ENCODE assay signal across 28 mouse cellular contexts in genomic region chr7:34971826-34972225, GRCm38 (mm10). TPM values are rescaled to one million over a fixed set of nuclear protein-coding genes. Genes with fewer than 3 reads are reported as not detected.
DNase-seq lines count a peak whose midpoint lies in the region; ATAC-seq and TF ChIP-seq lines count a peak whose summit lies in the region.
"Had no signal": no experiment of that assay in that cellular context is flagged by ENCODE, and none has a peak within 500 bp of the region (broad histone marks: within the 10 kb centered on the region; RNA-seq: fewer than 3 reads in every experiment).

No protein-coding gene starts in this region.

- no peak overlapping the region for H3K9ac ChIP-seq in hindbrain, postnatal 0 days (replicated peaks; ENCODE audit: low read length)
- H3K9ac ChIP-seq in hindbrain, embryonic 11.5 days (ENCODE audit: low read depth, low read length), result no peak overlapping the region
- H3K9ac ChIP-seq in limb, embryonic 11.5 days (ENCODE audit: low read length), result no peak overlapping the region
- no peak overlapping the region for H3K9ac ChIP-seq in neural tube, embryonic 15.5 days (replicated peaks)
- H3K9ac ChIP-seq: embryonic facial prominence, embryonic 12.5 days; forebrain, embryonic 12.5 days; heart, embryonic 15.5 days; liver, embryonic 15.5 days; lung, embryonic 15.5 days had no signal

- ATAC-seq in hindbrain, postnatal 0 days, result no peak
- no peak for ATAC-seq in hindbrain, embryonic 11.5 days (ENCODE audit: low FRiP score)
- no peak for ATAC-seq in limb, embryonic 11.5 days (ENCODE audit: insufficient number of reproducible peaks, low FRiP score, low TSS enrichment, low read depth)
- no peak for ATAC-seq in neural tube, embryonic 15.5 days (ENCODE audit: low FRiP score)
- ATAC-seq: inflammation-experienced regulatory T-cells, adult 6 months; Patski had no signal

- no peaks in the 10 kb centered on the region for H3K4me1 ChIP-seq in hindbrain, postnatal 0 days (ENCODE audit: insufficient read depth, low read length)
- H3K4me1 ChIP-seq in hindbrain, embryonic 11.5 days (replicated peaks; ENCODE audit: control insufficient read depth, insufficient read depth, low read length), result no peaks in the 10 kb centered on the region
- peaks cover 23% of the 10 kb centered on the region for H3K4me1 ChIP-seq in limb, embryonic 11.5 days (ENCODE audit: control insufficient read depth, insufficient read depth, low read length)
- peaks cover 38% of the 10 kb centered on the region for H3K4me1 ChIP-seq in neural tube, embryonic 15.5 days

- no peak for DNase-seq in hindbrain, postnatal 0 days (ENCODE audit: low spot score)
- DNase-seq in hindbrain, embryonic 11.5 days (ENCODE audit: low spot score), result no peak
- peak; percentile 55 for DNase-seq in forelimb bud, embryonic 11.5 days (ENCODE audit: low read depth, low spot score)
- DNase-seq in limb, embryonic 11.5 days (ENCODE audit: low spot score), result peak; percentile 63
- no peak for DNase-seq in ovary, postnatal 36 days (ENCODE audit: low spot score)
- no peak for DNase-seq in cerebellum, adult 11 months
- DNase-seq: B cell, adult 2 months; cerebellum, adult 11-12 months; cerebellum, postnatal 25 days; gastrocnemius, adult 2 months; heart, postnatal 4 days; kidney, adult 18-20 months; kidney, postnatal 14 days; liver; lung, postnatal 36 days; right cerebral cortex, postnatal 25 days; thymus, postnatal 14 days had no signal

- no peaks in the 10 kb centered on the region for H3K9me3 ChIP-seq in hindbrain, postnatal 0 days (ENCODE audit: low read length)
- H3K9me3 ChIP-seq in hindbrain, embryonic 11.5 days (ENCODE audit: control insufficient read depth, low read length), result no peaks in the 10 kb centered on the region
- no peaks in the 10 kb centered on the region for H3K9me3 ChIP-seq in limb, embryonic 11.5 days (ENCODE audit: control insufficient read depth, low read length)
- no peaks in the 10 kb centered on the region for H3K9me3 ChIP-seq in neural tube, embryonic 15.5 days (replicated peaks)
- H3K9me3 ChIP-seq: embryonic facial prominence, embryonic 12.5 days; forebrain, embryonic 12.5 days; G1E; heart, embryonic 15.5 days; liver, embryonic 15.5 days; lung, embryonic 15.5 days had no signal

- WGBS in hindbrain, postnatal 0 days, result 61% methylated on average over 10 of the region's 10 CpGs
- 77% methylated on average over 10 of the region's 10 CpGs for WGBS in hindbrain, embryonic 11.5 days
- 19% methylated on average over 10 of the region's 10 CpGs for WGBS in limb, embryonic 11.5 days
- WGBS in neural tube, embryonic 15.5 days, result 21% methylated on average over 10 of the region's 10 CpGs

- no peaks in the 10 kb centered on the region for H3K27me3 ChIP-seq in hindbrain, postnatal 0 days (ENCODE audit: insufficient read depth, low read length)
- no peaks in the 10 kb centered on the region for H3K27me3 ChIP-seq in hindbrain, embryonic 11.5 days (ENCODE audit: control insufficient read depth, insufficient read depth, low read length)
- no peaks in the 10 kb centered on the region for H3K27me3 ChIP-seq in limb, embryonic 11.5 days (ENCODE audit: control insufficient read depth, insufficient read depth, low read length)
- no peaks in the 10 kb centered on the region for H3K27me3 ChIP-seq in neural tube, embryonic 15.5 days (replicated peaks)
- H3K27me3 ChIP-seq: CH12.LX; embryonic facial prominence, embryonic 12.5 days; forebrain, embryonic 12.5 days; heart, embryonic 15.5 days; liver, embryonic 15.5 days; lung, embryonic 15.5 days; megakaryocyte, embryonic 14.5 days; Patski had no signal

- H3K4me3 ChIP-seq in hindbrain, postnatal 0 days (ENCODE audit: low read length), result no peak overlapping the region
- H3K4me3 ChIP-seq in hindbrain, embryonic 11.5 days (ENCODE audit: low read depth, low read length), result no peak overlapping the region
- no peak overlapping the region for H3K4me3 ChIP-seq in limb, embryonic 11.5 days (ENCODE audit: low read depth, low read length)
- H3K4me3 ChIP-seq in neural tube, embryonic 15.5 days (replicated peaks), result no peak overlapping the region
- H3K4me3 ChIP-seq: embryonic facial prominence, embryonic 12.5 days; forebrain, embryonic 12.5 days; gastrocnemius, adult 2 months; heart, embryonic 15.5 days; liver, embryonic 15.5 days; lung, embryonic 15.5 days; megakaryocyte, embryonic 14.5 days had no signal

- H3K27ac ChIP-seq in hindbrain, postnatal 0 days, result no peak overlapping the region
- H3K27ac ChIP-seq in hindbrain, embryonic 11.5 days (ENCODE audit: low read depth, low read length), result no peak overlapping the region
- no peak overlapping the region for H3K27ac ChIP-seq in limb, embryonic 11.5 days (replicated peaks; ENCODE audit: low read depth, low read length)
- H3K27ac ChIP-seq in neural tube, embryonic 15.5 days (replicated peaks), result peak overlapping the region; percentile 45; the same call in 1 of the 2 replicates
- H3K27ac ChIP-seq: embryonic facial prominence, embryonic 12.5 days; gastrocnemius, adult 2 months; liver, embryonic 15.5 days; lung, embryonic 15.5 days had no signal

- 0 out of 2 replicates have a peak, but pooled peaks cover 3% of the 10 kb centered on the region for H3K36me3 ChIP-seq in hindbrain, postnatal 0 days (ENCODE audit: insufficient read depth, low read length)
- H3K36me3 ChIP-seq in hindbrain, embryonic 11.5 days (ENCODE audit: control insufficient read depth, insufficient read depth, low read length), result no peaks in the 10 kb centered on the region
- H3K36me3 ChIP-seq in limb, embryonic 11.5 days (ENCODE audit: control insufficient read depth, insufficient read depth, low read length), result no peaks in the 10 kb centered on the region
- no peaks in the 10 kb centered on the region for H3K36me3 ChIP-seq in neural tube, embryonic 15.5 days

- H3K4me2 ChIP-seq in hindbrain, postnatal 0 days (ENCODE audit: low read depth, low read length), result no peak overlapping the region
- H3K4me2 ChIP-seq in hindbrain, embryonic 11.5 days (replicated peaks; ENCODE audit: low read depth, low read length), result no peak overlapping the region
- H3K4me2 ChIP-seq in limb, embryonic 11.5 days (ENCODE audit: low read depth, severe bottlenecking), result no peak overlapping the region
- H3K4me2 ChIP-seq in neural tube, embryonic 15.5 days, result no peak overlapping the region
- H3K4me2 ChIP-seq: embryonic facial prominence, embryonic 12.5 days; forebrain, embryonic 12.5 days; heart, embryonic 15.5 days; lung, embryonic 15.5 days had no signal

- peak; percentile 21; the same call in 1 of the 2 replicates for TF ChIP-seq CTCF in hindbrain, postnatal 0 days (IDR thresholded peaks at IDR 0.05; ENCODE audit: low read depth)

RNA-seq across cellular contexts. Expression of gene Pepd, which starts 59.6 kb away (rescaled TPM):
- 57.9 and 60.0 TPM in 2 replicates for total RNA-seq in hindbrain, postnatal 0 days (2014; rRNA removed)
- 61.5 and 64.5 TPM in 2 replicates for polyA plus RNA-seq in hindbrain, postnatal 0 days (2015; fragmentation: Nextera tagmentation; extraction: Ambion mirVana)
- 57.8 and 66.0 TPM in 2 replicates for polyA plus RNA-seq in hindbrain, embryonic 11.5 days (2014; fragmentation: Nextera tagmentation; extraction: Ambion mirVana)
- 68.6 and 72.5 TPM in 2 replicates for polyA plus RNA-seq in limb, embryonic 11.5 days (2014; fragmentation: Nextera tagmentation; extraction: Ambion mirVana)
- polyA plus RNA-seq in neural tube, embryonic 15.5 days (2015; fragmentation: Nextera tagmentation; extraction: Ambion mirVana), result 67.5 and 74.9 TPM in 2 replicates

Comparison
In these comparisons a context has a peak if more than half of its experiments do, and no peak if none do; other contexts are left out.
1. DNase-seq: peak in forelimb bud, embryonic 11.5 days (single experiment) and limb, embryonic 11.5 days (single experiment); none in hindbrain, postnatal 0 days (single experiment), hindbrain, embryonic 11.5 days (single experiment), ovary, postnatal 36 days (single experiment) and cerebellum, adult 11 months (single experiment).